Mouse (Mus musculus): Measurements from ENCODE around the gene Usp7. TPM values are rescaled to one million over a fixed set of nuclear protein-coding genes. Genes with fewer than 3 reads are reported as not detected.
A peak's percentile ranks its signal among the peaks of the same experiment; 100 is the strongest.

The Usp7 gene
- polyA plus RNA-seq, 1 experiment from 2014 or later: 12.5 TPM

DNA sequence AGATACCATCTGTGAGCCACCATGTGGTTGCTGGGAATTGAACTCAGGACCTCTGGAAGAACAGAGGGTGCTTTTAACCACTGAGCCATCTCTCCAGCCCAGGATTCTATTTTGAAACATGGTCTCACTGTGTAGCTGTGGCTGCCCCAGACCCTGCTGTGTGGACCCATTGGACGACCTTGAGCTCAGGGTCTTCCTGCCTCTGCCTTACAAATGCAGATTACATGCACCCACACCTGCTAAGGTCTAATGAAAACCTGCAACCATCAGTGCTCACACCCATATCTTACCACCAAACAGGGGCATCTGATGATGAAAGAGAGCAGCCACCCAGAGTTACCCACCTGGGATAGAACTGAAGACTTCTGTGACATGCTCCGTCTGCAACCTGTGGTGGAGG is 135.9 kb downstream of the Usp7 start:
- no peaks in the 10 kb centered on the region for H3K9me3 ChIP-seq (replicated peaks)
- no peak overlapping the region for H3K4me2 ChIP-seq
- no peak for ATAC-seq (replicated peaks; ENCODE audit: insufficient number of reproducible peaks, insufficient read depth, low FRiP score, low read depth)
- H3K4me3 ChIP-seq: no peak overlapping the region
- no peaks in the 10 kb centered on the region for H3K4me1 ChIP-seq (replicated peaks)
- H3K9ac ChIP-seq: no peak overlapping the region
- WGBS: 85% methylated on average over 2 of the region's 2 CpGs
- peaks cover 48% of the 10 kb centered on the region for H3K36me3 ChIP-seq
- H3K27ac ChIP-seq: no peak overlapping the region
- no peaks in the 10 kb centered on the region for H3K27me3 ChIP-seq

DNA sequence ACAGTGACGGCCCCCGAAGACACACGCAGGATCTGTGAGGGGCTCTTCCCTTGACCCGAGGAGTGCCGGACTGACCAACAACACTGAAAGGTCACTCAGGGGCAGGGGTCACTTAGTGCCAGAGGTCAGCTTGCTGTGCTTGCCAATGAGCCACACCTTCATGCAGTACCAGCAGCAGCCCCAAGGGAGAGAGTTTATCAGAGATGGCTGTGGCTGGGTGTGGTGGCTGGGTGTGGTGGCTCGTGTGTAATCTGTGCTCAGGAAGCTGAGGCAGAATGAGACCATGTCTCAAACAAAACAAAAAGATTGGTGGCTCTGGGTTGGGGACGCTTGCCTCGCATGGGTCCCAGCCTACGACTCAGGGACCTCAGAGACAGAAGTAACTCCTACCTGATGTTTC is 136.5 kb downstream of the Usp7 start:
- Histone ChIP-seq H3K4me1 (replicated peaks) (no peaks in the 10 kb centered on the region), H3K27ac (no peak overlapping the region), H3K36me3 (peaks cover 54% of the 10 kb centered on the region), H3K9ac (no peak overlapping the region), H3K4me3 (no peak overlapping the region), H3K27me3 (no peaks in the 10 kb centered on the region), H3K4me2 (no peak overlapping the region), H3K9me3 (replicated peaks) (no peaks in the 10 kb centered on the region)
- WGBS: 76% methylated on average over 9 of the region's 9 CpGs
- ATAC-seq (replicated peaks; ENCODE audit: insufficient number of reproducible peaks, insufficient read depth, low FRiP score, low read depth): no peak

- Histone ChIP-seq H3K9me3 (replicated peaks) (no peaks in the 10 kb centered on the region), H3K4me3 (no peak overlapping the region), H3K27ac (no peak overlapping the region), H3K36me3 (peaks cover 53% of the 10 kb centered on the region), H3K27me3 (no peaks in the 10 kb centered on the region), H3K9ac (no peak overlapping the region), H3K4me2 (no peak overlapping the region), H3K4me1 (replicated peaks) (no peaks in the 10 kb centered on the region)
- 86% methylated on average over 6 of the region's 6 CpGs for WGBS
- ATAC-seq (replicated peaks; ENCODE audit: insufficient number of reproducible peaks, insufficient read depth, low FRiP score, low read depth): no peak
These were observed 137.0 kb downstream of the Usp7 start for GRCm38 (mm10) chr16:8655108-8655507.

DNA sequence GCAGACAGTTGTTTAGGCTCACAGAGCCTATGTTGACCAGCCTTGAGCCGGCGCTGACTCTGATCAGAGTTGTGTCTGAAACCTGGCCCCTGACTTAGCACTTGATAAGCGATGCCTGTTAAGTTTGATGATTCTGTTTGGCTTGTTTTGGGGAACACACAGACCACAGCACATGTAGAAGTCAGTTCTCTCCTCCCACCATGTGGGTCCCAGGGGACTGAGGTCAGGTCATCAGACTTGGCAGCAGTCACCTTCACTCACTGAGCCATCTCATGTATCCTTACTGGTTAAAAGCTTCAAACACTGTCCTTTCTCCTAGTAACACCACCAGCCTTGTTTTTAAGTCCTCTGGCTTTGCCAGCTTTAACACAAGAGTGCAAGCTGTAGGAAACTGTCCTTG is 142.1 kb downstream of the Usp7 start:
- peaks cover 78% of the 10 kb centered on the region for H3K36me3 ChIP-seq
- WGBS: 88% methylated on average over 3 of the region's 3 CpGs
- no peaks in the 10 kb centered on the region for H3K4me1 ChIP-seq (replicated peaks)
- H3K27me3 ChIP-seq: no peaks in the 10 kb centered on the region
- H3K27ac ChIP-seq: no peak overlapping the region
- no peak overlapping the region for H3K4me3 ChIP-seq
- no peak overlapping the region for H3K9ac ChIP-seq
- no peak for ATAC-seq (replicated peaks; ENCODE audit: insufficient number of reproducible peaks, insufficient read depth, low FRiP score, low read depth)
- H3K4me2 ChIP-seq: no peak overlapping the region
- no peaks in the 10 kb centered on the region for H3K9me3 ChIP-seq (replicated peaks)

- Histone ChIP-seq H3K36me3 (peaks cover 71% of the 10 kb centered on the region), H3K9me3 (replicated peaks) (no peaks in the 10 kb centered on the region), H3K4me2 (no peak overlapping the region), H3K9ac (no peak overlapping the region), H3K27ac (no peak overlapping the region), H3K27me3 (no peaks in the 10 kb centered on the region), H3K4me3 (no peak overlapping the region), H3K4me1 (replicated peaks) (no peaks in the 10 kb centered on the region)
- 85% methylated on average over 6 of the region's 6 CpGs for WGBS
- no peak for ATAC-seq (replicated peaks; ENCODE audit: insufficient number of reproducible peaks, insufficient read depth, low FRiP score, low read depth)
These were observed 146.6 kb downstream of the Usp7 start for GRCm38 (mm10) chr16:8645546-8645945.

- peaks cover 57% of the 10 kb centered on the region for H3K36me3 ChIP-seq
- ATAC-seq (replicated peaks; ENCODE audit: insufficient number of reproducible peaks, insufficient read depth, low FRiP score, low read depth): peak; percentile 73
These were observed 148.3 kb downstream of the Usp7 start for GRCm38 (mm10) chr16:8643855-8644254.

More at GRCm38 (mm10) chr16:8643855-8644254, 148.3 kb downstream of the Usp7 start:
- no peak overlapping the region for H3K9ac ChIP-seq
- no peaks in the 10 kb centered on the region for H3K9me3 ChIP-seq (replicated peaks)
- WGBS: 67% methylated on average over 2 of the region's 2 CpGs
- no peak overlapping the region for H3K27ac ChIP-seq
- H3K4me3 ChIP-seq: no peak overlapping the region
- no peak overlapping the region for H3K4me2 ChIP-seq
- no peaks in the 10 kb centered on the region for H3K27me3 ChIP-seq
- peaks cover 8% of the 10 kb centered on the region for H3K4me1 ChIP-seq (replicated peaks)

Other genes starting within 250 kb of the Usp7 start
- gene Pmm2, start 154.6 kb downstream of the Usp7 start, polyA plus RNA-seq (2015; fragmentation: Nextera tagmentation; extraction: Ambion mirVana): 34.9 and 39.1 TPM in 2 replicates
- 14.9 and 18.4 TPM in 2 replicates for gene Tmem186, start 154.6 kb downstream of the Usp7 start, polyA plus RNA-seq (2015; fragmentation: Nextera tagmentation; extraction: Ambion mirVana)
- gene Carhsp1, start 120.2 kb downstream of the Usp7 start, polyA plus RNA-seq (2015; fragmentation: Nextera tagmentation; extraction: Ambion mirVana): 71.1 and 82.7 TPM in 2 replicates
- not detected in 2 replicates for gene Gm5767, start 111.5 kb downstream of the Usp7 start, polyA plus RNA-seq (2015; fragmentation: Nextera tagmentation; extraction: Ambion mirVana)
- gene 1810013L24Rik, start 37.8 kb upstream of the Usp7 start, polyA plus RNA-seq (2015; fragmentation: Nextera tagmentation; extraction: Ambion mirVana): 16.3 and 17.9 TPM in 2 replicates